Mouse (Mus musculus) urinary bladder, postnatal 25 days (tissue): ENCODE results near the gene Npnt.

Source experiments
- DNase-seq: peaks from one replicate; pipeline ENCODE4 v3.0.0; 2022; ENCODE audit warnings: low spot score

The Npnt gene

GRCm38 (mm10) chr3:132892481-132892880 is 57.6 kb downstream of the Npnt start:
- no peak for DNase-seq

GRCm38 (mm10) chr3:132887074-132887848 is 62.8 kb downstream of the Npnt start:
- DNase-seq = no peak

GRCm38 (mm10) chr3:132886419-132887050 is 63.6 kb downstream of the Npnt start:
- DNase-seq = no peak

GRCm38 (mm10) chr3:132884459-132884858 is 65.6 kb downstream of the Npnt start:
- DNase-seq = no peak

GRCm38 (mm10) chr3:132883256-132883655 is 66.8 kb downstream of the Npnt start:
- DNase-seq = no peak

GRCm38 (mm10) chr3:132880826-132881225 is 69.3 kb downstream of the Npnt start:
- no peak for DNase-seq

- DNase-seq = no peak
These were observed 69.7 kb downstream of the Npnt start for GRCm38 (mm10) chr3:132880361-132880760.

GRCm38 (mm10) chr3:132876933-132877676 is 73.0 kb downstream of the Npnt start:
- no peak for DNase-seq

GRCm38 (mm10) chr3:132876011-132876708 is 73.9 kb downstream of the Npnt start:
- no peak for DNase-seq

GRCm38 (mm10) chr3:132873251-132873650 is 76.8 kb downstream of the Npnt start:
- no peak for DNase-seq

GRCm38 (mm10) chr3:132871318-132871904 is 78.7 kb downstream of the Npnt start:
- DNase-seq = peak; percentile 42

GRCm38 (mm10) chr3:132870079-132870478 is 80.0 kb downstream of the Npnt start:
- DNase-seq = no peak

- no peak for DNase-seq
These were observed 81.3 kb downstream of the Npnt start for GRCm38 (mm10) chr3:132868838-132869237.

- no peak for DNase-seq
These were observed 83.1 kb downstream of the Npnt start for GRCm38 (mm10) chr3:132866984-132867383.

- DNase-seq = no peak
These were observed 84.5 kb downstream of the Npnt start for GRCm38 (mm10) chr3:132865596-132865995.

- DNase-seq = no peak
These were observed 85.1 kb downstream of the Npnt start for GRCm38 (mm10) chr3:132864986-132865385.

GRCm38 (mm10) chr3:132864329-132864919 is 85.7 kb downstream of the Npnt start:
- no peak for DNase-seq

- no peak for DNase-seq
These were observed 86.2 kb downstream of the Npnt start for GRCm38 (mm10) chr3:132863843-132864242.

- DNase-seq = no peak
These were observed 89.3 kb downstream of the Npnt start for GRCm38 (mm10) chr3:132860796-132861195.

- DNase-seq = no peak
These were observed 90.5 kb downstream of the Npnt start for GRCm38 (mm10) chr3:132859573-132859972.

- DNase-seq = no peak
These were observed 91.2 kb downstream of the Npnt start for GRCm38 (mm10) chr3:132858849-132859248.
